Mouse (Mus musculus) neural tube, embryonic 10.5 days (tissue): Measurements from ENCODE around the gene Nup153.
A peak's percentile ranks its signal among the peaks of the same experiment; 100 is the strongest.

ENCODE experiments used
- DNase-seq: peaks from one replicate; pipeline ENCODE4 v3.0.0-alpha.2; 2017; ENCODE audit warnings: low spot score; ENCODE audit errors: extremely low spot score

Nup153 gene

GRCm38 (mm10) chr13:46670514-46670913, 57.2 kb downstream of the Nup153 start:
- DNase-seq: no peak

GRCm38 (mm10) chr13:46669620-46670271, 58.0 kb downstream of the Nup153 start:
- peak; percentile 22 for DNase-seq

- DNase-seq: peak; percentile 97
These were observed 58.6 kb downstream of the Nup153 start, which contains the start of gene Fam8a1 for GRCm38 (mm10) chr13:46669048-46669619. Gene Fam8a1, plus strand, starts transcription at chr13:46669522.

GRCm38 (mm10) chr13:46663461-46663964, 64.2 kb downstream of the Nup153 start:
- DNase-seq: no peak

GRCm38 (mm10) chr13:46659211-46659610, 68.5 kb downstream of the Nup153 start:
- no peak for DNase-seq

- no peak for DNase-seq
These were observed 73.2 kb downstream of the Nup153 start for GRCm38 (mm10) chr13:46654566-46654965.

- no peak for DNase-seq
These were observed 74.1 kb downstream of the Nup153 start for GRCm38 (mm10) chr13:46653671-46654070.

GRCm38 (mm10) chr13:46652671-46653070, 75.1 kb downstream of the Nup153 start:
- no peak for DNase-seq

- DNase-seq: no peak
These were observed 75.9 kb downstream of the Nup153 start for GRCm38 (mm10) chr13:46651853-46652252.

GRCm38 (mm10) chr13:46645476-46645875, 82.3 kb downstream of the Nup153 start:
- DNase-seq: no peak

- DNase-seq: no peak
These were observed 83.6 kb downstream of the Nup153 start for GRCm38 (mm10) chr13:46644175-46644574.

GRCm38 (mm10) chr13:46642318-46642717, 85.4 kb downstream of the Nup153 start:
- DNase-seq: no peak

- no peak for DNase-seq
These were observed 86.9 kb downstream of the Nup153 start for GRCm38 (mm10) chr13:46640608-46641468.

GRCm38 (mm10) chr13:46634133-46634488, 93.6 kb downstream of the Nup153 start:
- no peak for DNase-seq

GRCm38 (mm10) chr13:46633320-46634132, 94.2 kb downstream of the Nup153 start:
- peak; percentile 33 for DNase-seq

- no peak for DNase-seq
These were observed 94.9 kb downstream of the Nup153 start for GRCm38 (mm10) chr13:46632796-46633195.
